Mouse (Mus musculus) left cerebral cortex, adult 2 months (tissue): ENCODE measurements at regions not wholly inside any gene's neighbourhood (a gene's known extent, or its start where the extent isn't known, plus 50 kb on each side); places are given as distances from the start of the nearest gene placed in this dataset.

Experiments used
- DNase-seq, 2 experiments: peaks; one replicate each; pipeline ENCODE4 v3.0.0; 2021 to 2022; ENCODE audit warnings: low spot score in 2 of 2, mixed read lengths in 1 of 2; ENCODE audit errors: extremely low spot score in 1 of 2
- H3K27ac ChIP-seq: fragments of 200-600 bp; 2 replicates; pipeline ENCODE4 v1.8.1; 2022
- H3K4me3 ChIP-seq: fragments of 200-600 bp; 2 replicates; pipeline ENCODE4 v1.8.1; 2022
- CTCF ChIP-seq: fragments of 200-600 bp; IDR thresholded peaks from 2 replicates; pipeline ENCODE4 v1.8.1; 2022; ENCODE audit warnings: antibody characterized with exemption, mild to moderate bottlenecking, moderate library complexity
- intact Hi-C: fragments of 180-260 bp; cut with DNase I; formaldehyde crosslinking; loops from one replicate; pipeline ENCODE4 v1.15.1; 2025

DNA sequence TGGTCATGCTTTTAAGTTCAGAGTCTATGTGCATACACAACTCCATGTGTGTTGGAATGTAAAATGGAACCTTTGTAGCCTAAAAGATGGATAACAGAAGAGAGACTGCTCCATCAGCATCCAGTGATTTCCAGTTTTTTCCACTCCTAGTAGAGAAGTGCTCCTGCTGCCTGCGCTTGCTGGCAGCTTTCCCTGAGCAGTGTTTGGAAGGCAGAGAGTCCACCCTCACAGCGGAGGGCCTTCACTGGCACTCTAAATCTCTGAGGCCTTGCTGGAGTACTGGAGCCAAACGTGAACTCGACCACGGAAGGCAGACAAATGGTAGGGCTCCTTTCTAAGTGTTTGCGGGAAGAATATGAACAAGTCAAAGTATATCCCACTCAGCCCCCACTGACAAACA lies 108.0 kb upstream of the Ank start:
- intact Hi-C loops: no loop called here
- peak; percentile 20 to 28 for DNase-seq
- TF ChIP-seq CTCF: no peak
- no peak overlapping the region for H3K4me3 ChIP-seq
- no peak overlapping the region for H3K27ac ChIP-seq

DNA sequence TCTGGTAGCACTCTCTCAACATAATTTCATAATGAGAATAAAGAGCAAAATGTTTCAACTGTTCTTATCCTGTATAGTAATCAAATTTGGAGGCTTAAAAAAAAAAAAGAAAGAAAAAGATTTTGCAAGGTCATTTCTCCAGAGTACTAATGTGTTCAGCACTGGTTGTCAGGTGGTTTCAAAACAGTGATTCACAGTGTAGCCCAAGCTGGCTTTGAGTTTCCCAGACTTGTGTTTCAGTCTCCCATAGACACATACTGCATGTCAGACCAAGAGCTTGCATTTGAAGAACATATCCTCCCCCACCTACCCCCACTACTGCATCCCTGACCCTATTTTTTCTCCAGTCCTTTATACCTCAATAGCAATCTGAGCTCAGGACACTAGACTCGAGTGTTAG lies 107.2 kb upstream of the Ank start:
- intact Hi-C loops: no loop called here
- H3K27ac ChIP-seq: no peak overlapping the region
- DNase-seq: no peak
- no peak overlapping the region for H3K4me3 ChIP-seq
- no peak for TF ChIP-seq CTCF

DNA sequence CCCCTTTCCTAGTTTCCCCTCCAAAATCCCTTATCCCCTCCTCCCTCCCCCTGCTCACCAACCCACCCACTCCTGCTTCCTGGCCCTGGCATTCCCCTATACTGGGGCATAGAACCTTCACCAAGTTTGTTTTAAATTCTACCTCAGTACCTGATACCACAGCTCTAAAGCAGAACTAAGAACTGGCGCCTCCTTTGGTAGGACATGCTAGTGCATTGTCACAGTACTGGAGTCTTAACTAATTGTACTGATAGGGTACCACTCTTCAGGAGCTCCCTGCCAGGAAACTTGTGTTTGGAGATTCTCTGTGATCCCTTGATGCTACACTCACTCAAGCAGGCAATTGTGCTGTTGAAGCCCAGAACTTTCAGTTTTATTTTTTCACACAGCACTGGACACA lies 92.0 kb upstream of the Ank start:
- intact Hi-C loops: no loop called here
- no peak; the same call in 1 of the 2 replicates for TF ChIP-seq CTCF
- no peak for DNase-seq
- no peak overlapping the region for H3K27ac ChIP-seq
- H3K4me3 ChIP-seq: no peak overlapping the region

DNA sequence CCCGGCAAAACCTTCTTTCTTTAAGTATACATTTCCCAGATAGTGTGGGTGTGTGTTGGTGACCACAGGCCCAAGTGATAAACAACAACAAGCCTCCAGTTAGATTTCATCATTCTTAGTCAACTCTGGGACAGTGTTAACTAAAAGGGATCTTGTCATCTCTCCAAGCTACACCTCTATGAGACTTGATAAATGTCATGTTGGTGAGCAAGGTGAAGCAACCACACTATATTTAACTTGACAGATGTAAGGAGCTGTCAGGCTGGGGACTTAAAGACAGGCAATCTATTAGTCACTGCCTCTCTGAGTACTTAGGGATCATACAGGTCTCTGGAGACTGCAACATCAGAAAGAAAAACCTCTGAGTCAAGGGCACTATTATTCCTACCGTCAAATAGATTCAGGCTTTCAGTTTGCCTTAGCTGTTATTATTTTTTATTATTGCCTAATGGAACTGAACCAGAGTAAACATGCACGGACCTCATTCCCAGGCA lies 87.8 kb upstream of the Ank start:
- Histone ChIP-seq H3K27ac (no peak overlapping the region), H3K4me3 (no peak overlapping the region)
- TF ChIP-seq CTCF: no peak
- DNase-seq: no peak
- intact Hi-C loops: no loop called here

DNA sequence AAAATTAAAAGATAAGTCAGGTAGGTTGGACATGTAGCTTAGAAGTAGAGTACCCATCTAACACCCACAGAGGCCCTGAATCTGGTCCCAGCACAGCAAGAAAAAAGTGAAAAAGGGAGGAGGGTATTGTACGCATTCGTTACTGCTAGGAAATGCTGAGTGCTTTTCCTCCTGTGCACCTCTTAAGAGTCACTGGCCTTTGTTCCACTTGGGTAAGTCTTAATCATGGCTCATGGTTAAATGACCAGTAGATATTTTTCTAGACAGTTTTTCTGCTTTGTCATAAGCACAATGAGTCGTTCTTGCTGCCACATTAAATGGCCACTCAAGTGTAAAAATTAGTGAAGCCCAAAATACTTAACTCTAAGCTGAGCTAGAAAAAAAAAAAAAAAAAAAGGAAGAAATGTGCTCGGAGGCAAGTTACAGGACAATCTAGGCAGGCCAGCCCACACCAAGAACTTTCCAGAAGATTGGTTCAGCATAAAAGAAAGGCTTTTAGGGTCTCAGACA lies 86.0 kb upstream of the Ank start:
- H3K4me3 ChIP-seq: no peak overlapping the region
- intact Hi-C loops: no loop called here

DNA sequence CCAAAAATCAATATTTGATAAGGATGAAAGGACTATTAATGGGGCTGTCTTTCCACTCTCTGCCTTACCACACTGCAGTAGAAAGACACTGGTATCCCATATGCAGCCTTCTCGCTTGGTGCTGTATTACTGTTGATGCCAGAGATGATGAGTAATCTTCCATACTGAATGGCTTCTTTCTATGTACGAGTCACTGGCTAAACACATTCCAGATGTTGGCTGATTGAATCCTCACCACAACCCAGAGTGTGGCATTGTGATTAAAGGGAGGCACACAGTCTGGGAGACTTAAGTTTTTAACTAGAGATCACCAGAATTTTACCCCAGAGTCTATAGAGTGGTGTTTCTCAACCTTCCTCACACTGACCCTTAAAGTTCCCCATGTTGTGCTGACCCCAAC lies 84.9 kb upstream of the Ank start:
- no peak for DNase-seq
- intact Hi-C loops: no loop called here
- Histone ChIP-seq H3K27ac (no peak overlapping the region), H3K4me3 (no peak overlapping the region)
- TF ChIP-seq CTCF: no peak

More for the DNA sequence above, 86.0 kb upstream of the Ank start:
- no peak for DNase-seq
- no peak for TF ChIP-seq CTCF
- H3K27ac ChIP-seq: no peak overlapping the region

DNA sequence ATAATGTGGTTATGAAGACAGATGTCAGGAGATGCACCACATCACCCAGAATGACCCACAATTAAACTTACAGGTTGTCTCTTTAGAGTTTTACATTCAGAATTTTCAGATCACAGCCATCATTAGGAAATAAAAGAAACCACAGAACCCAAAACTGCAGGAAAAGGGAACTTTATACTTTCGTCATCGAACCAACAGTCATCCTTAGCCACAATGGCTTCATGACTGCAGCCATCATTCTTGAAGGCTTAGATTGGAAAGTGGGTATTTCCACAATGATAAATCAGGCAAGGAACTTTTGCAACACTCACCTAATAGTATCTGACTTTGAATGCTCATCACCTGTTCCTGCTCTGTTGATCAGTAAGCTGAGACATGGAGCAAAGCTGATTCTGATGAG lies 75.9 kb upstream of the Ank start:
- intact Hi-C loops: no loop called here
- H3K27ac ChIP-seq: no peak overlapping the region
- DNase-seq: no peak
- TF ChIP-seq CTCF: no peak
- H3K4me3 ChIP-seq: no peak overlapping the region

DNA sequence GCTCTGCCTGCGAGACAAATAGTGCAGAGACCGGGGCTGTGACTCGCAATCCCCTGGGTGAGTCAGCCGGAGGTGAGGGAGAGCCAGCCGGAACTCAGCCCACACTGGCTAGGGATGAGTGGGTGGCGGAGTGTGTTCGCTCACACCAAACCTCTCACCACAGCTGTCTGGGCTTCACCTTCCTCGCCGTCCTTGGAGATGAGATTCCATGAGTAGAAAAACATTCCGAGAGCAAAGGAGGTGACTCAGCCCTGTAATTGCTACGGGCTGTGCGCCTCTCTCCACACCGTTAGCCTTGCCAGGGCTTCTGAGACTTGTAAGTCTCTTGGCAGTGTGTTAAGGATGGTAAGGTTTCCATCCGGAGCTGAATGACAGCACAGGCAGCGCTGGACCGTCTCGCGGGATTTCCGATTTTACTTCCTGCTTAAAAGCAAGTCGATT lies 60.7 kb upstream of the Ank start:
- peak overlapping the region; percentile 11; the same call in 1 of the 2 replicates for H3K4me3 ChIP-seq
- peak; percentile 40 to 63 for DNase-seq
- no peak for TF ChIP-seq CTCF
- intact Hi-C loops: loop anchor here (10.0 kb wide), 1 partner anchor 81 kb away; no protein-coding TSS in a partner anchor
- H3K27ac ChIP-seq: peak overlapping the region; percentile 24; the same call in 1 of the 2 replicates

DNA sequence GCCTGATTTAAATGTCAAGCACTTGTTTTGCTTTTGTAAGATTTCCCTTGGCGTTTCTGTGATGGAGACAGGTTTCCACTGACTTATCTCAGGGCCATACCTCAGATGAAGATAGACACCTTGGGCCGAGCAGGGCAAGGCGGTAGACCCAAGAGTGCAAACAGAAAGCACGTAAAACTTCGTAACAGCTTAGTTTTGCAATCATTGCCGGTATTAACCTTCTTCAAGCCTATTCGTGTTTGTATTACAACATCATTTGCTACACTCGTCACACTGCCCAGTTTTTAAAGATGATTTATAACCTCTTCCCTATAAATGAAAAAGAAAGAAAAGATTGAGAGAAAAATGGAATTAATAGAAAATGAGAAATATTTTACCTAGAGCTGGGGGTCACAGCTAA lies 56.6 kb upstream of the Ank start:
- no peak overlapping the region for H3K27ac ChIP-seq
- intact Hi-C loops: loop anchor here (10.0 kb wide), 1 partner anchor 85 kb away; no protein-coding TSS in a partner anchor
- TF ChIP-seq CTCF: no peak
- no peak overlapping the region for H3K4me3 ChIP-seq
- DNase-seq: no peak

DNA sequence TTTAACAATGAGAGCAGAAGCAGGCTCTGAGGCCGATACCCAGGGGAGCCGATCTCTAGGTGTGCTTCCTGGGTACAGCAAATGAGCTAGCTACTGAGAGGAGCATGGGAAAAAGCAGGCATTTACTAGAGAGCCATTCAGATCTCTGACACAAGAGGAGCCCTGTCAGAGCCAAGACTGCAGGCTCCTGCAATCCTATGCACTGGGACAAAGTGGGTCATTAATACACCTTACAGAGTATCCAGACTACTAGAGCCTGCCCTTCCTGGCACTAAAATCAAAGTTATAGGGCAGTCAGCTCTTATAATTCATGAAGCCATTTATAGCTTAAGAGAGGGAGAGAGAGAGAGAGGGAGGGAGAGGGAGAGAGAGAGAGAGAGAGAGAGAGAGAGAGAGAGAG lies 54.2 kb upstream of the Ank start:
- intact Hi-C loops: no loop called here
- H3K27ac ChIP-seq: no peak overlapping the region

DNA sequence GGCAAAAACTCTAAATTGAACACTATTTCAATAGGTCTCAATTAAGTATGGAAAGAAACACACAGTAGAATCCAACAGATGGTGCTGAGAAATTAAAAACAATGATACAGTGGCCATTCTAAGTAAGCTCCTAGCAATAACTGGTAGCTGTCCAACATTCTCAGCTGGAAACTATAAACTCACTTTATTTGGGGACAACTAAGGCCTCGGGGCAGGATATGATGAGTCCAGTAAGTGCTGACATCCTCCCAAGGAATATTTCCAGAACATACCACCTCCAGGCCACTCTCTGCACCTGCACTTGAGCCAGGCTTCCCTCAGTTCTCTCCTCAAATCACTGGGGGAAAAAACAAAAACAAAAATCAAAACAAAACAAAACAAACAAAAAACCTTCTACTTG lies 53.7 kb upstream of the Ank start:
- no peak for DNase-seq
- intact Hi-C loops: no loop called here
- Histone ChIP-seq H3K27ac (no peak overlapping the region), H3K4me3 (no peak overlapping the region)
- no peak for TF ChIP-seq CTCF

More for the DNA sequence above, 54.2 kb upstream of the Ank start:
- no peak for DNase-seq
- no peak for TF ChIP-seq CTCF
- no peak overlapping the region for H3K4me3 ChIP-seq

DNA sequence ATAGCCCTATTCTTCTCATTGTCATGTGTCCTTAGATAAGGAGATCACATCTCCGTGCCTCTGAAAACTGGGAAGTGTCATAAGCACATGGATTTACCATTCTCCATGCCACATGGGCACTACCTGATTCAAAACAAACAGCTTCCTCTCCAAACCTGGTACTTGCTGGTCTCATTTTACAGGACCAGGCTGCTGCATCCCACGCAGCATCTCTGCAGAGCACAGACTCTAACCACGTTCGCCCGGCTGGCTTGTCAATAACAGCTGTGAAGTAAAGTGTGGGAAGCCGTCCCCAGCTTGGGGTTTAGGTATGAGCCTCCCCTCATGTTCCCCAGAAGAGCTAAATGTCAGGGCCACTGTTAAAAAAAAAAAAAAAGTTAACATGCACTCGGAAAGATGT lies 53.0 kb upstream of the Ank start:
- intact Hi-C loops: no loop called here
- H3K4me3 ChIP-seq: no peak overlapping the region
- no peak overlapping the region for H3K27ac ChIP-seq
- TF ChIP-seq CTCF: no peak
- no peak for DNase-seq

DNA sequence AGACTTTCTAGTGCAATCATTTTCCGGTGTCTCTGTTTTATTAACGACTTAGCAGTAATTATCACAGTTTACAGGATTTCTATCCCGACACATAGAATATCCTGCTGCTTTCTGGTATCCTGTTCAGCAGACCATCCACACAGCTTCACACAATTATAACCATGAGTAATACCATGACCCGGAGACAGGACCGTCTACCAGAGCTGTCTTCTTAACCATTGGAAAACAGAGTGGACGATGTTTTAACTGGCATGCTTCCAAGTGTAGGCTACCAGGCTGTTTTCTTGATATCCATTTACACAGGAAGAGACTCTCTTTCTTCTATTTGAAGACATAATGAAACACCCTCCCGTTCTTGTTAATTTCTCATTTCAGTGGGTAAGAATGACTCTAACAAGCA lies 51.7 kb upstream of the Ank start:
- DNase-seq: no peak
- H3K4me3 ChIP-seq: no peak overlapping the region
- no peak for TF ChIP-seq CTCF
- no peak overlapping the region for H3K27ac ChIP-seq
- intact Hi-C loops: no loop called here
